Mouse (Mus musculus): ENCODE measurements around the gene Vav2.

- no peak for TF ChIP-seq CTCF (conservative IDR thresholded peaks at IDR 0.05; ENCODE audit: low read length)
- TF ChIP-seq POU5F1 (IDR thresholded peaks at IDR 0.05; ENCODE audit: borderline replicate concordance, low read length), result no peak
These were observed 45.6 kb downstream of the Vav2 start for GRCm38 (mm10) chr2:27381254-27381653.
